Mouse (Mus musculus) c-Kit-positive CD71-positive TER-119-positive erythroid progenitor cells, embryonic 14.5 days (primary cell): ENCODE results near the gene Ankrd23.

Experiments used
- DNase-seq: peaks from one replicate; pipeline ENCODE4 v3.0.0-alpha.2; 2013; ENCODE audit warnings: low spot score

Ankrd23 gene

GRCm38 (mm10) chr1:36513718-36514117 is 23.0 kb downstream of the Ankrd23 start:
- no peak for DNase-seq

GRCm38 (mm10) chr1:36513310-36513709 is 23.4 kb downstream of the Ankrd23 start:
- no peak for DNase-seq

- no peak for DNase-seq
Observed at GRCm38 (mm10) chr1:36512966-36513280, 23.8 kb downstream of the Ankrd23 start.

GRCm38 (mm10) chr1:36512089-36512965 is 24.4 kb downstream of the Ankrd23 start:
- DNase-seq = no peak

GRCm38 (mm10) chr1:36511289-36512021 is 25.2 kb downstream of the Ankrd23 start, which contains the start of gene Cnnm3:
Cnnm3 (plus strand) TSS chr1:36511867.
- peak; percentile 97 for DNase-seq

GRCm38 (mm10) chr1:36508238-36508637 is 28.4 kb downstream of the Ankrd23 start:
- DNase-seq = no peak

- peak; percentile 68 for DNase-seq
Observed at GRCm38 (mm10) chr1:36501261-36501660, 35.4 kb downstream of the Ankrd23 start.

GRCm38 (mm10) chr1:36497312-36497711 is 39.4 kb downstream of the Ankrd23 start:
- DNase-seq = no peak

GRCm38 (mm10) chr1:36496719-36497118 is 40.0 kb downstream of the Ankrd23 start:
- no peak for DNase-seq

- no peak for DNase-seq
Observed at GRCm38 (mm10) chr1:36493299-36493698, 43.4 kb downstream of the Ankrd23 start.

- DNase-seq = no peak
Observed at GRCm38 (mm10) chr1:36492416-36493139, 44.1 kb downstream of the Ankrd23 start.

- no peak for DNase-seq
Observed at GRCm38 (mm10) chr1:36489661-36490060, 47.0 kb downstream of the Ankrd23 start.

- no peak for DNase-seq
Observed at GRCm38 (mm10) chr1:36487111-36487510, 49.6 kb downstream of the Ankrd23 start.

GRCm38 (mm10) chr1:36485080-36485479 is 51.6 kb downstream of the Ankrd23 start:
- no peak for DNase-seq

GRCm38 (mm10) chr1:36483825-36484224 is 52.9 kb downstream of the Ankrd23 start:
- DNase-seq = no peak
